Mouse (Mus musculus): Measurements from ENCODE around the gene 1700020A23Rik.

The 1700020A23Rik gene

DNA sequence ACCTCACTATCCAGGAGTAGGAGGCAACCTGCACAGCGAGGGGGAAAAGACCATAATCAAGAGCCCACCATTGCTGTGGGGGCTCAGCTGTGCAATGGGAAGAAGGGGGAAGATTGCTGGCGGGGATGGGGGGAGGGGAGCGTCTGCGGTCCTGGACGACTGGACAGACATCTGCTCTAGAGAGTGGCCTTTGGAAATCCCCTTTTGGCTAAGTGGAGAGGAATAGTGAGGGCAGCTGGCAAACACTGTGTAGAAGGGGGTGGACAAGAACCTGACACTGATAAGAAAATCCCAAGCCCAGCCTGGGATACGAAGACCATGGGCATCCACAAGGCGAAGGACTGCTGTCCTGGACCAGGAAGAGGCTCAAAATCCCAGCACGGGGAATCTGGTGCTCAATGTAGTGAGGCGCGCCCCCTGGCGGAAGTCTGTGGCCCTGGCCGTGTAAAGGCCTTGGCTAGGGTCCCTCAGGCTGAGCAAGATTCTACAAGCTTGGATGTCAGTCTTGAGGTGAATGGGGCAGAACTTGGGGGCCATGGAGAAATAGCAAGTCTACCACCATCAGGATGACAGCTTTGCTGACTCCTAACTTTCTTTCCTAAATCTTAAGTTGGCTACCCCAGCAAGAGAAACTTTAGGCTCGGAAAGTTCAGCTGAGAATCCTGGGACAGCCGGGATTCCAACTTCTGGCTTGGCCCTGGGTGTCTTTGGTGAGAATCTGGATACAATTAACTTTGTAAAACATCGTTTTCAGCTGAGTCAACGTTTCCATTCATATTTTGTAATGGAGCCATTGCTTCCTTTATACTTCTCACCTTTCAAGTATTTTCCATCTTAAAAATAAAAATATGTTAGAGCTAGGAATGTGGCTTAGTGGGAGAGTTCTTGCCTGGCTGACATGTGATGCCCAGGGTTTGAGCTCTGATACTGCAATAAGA, 6.8 kb downstream of the 1700020A23Rik start:
- DNase-seq (ENCODE audit: low read depth in 1 of 2, low spot score in 2 of 2): peak in 1 of 2 experiments; percentile 38

DNA sequence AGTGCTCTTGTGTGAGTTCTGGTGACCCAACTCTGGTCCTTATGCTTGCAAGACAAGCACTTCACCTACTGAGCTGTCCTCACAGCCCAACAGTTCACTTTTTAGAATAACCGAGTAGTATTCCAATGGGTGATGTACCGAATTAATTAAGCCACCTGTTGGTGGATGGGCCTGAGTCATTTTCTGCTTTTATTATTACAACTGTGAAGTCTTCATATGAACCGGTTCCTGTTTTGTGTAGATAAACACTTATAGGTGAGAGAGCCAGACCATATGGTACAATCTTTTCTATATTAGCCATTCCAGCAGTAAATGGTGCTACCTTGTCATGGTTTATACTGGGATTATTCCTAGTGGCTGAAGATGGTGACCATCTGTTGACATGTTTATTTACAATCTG, 7.7 kb downstream of the 1700020A23Rik start:
- no peak for DNase-seq (ENCODE audit: low read depth in 1 of 2, low spot score in 2 of 2)

DNA sequence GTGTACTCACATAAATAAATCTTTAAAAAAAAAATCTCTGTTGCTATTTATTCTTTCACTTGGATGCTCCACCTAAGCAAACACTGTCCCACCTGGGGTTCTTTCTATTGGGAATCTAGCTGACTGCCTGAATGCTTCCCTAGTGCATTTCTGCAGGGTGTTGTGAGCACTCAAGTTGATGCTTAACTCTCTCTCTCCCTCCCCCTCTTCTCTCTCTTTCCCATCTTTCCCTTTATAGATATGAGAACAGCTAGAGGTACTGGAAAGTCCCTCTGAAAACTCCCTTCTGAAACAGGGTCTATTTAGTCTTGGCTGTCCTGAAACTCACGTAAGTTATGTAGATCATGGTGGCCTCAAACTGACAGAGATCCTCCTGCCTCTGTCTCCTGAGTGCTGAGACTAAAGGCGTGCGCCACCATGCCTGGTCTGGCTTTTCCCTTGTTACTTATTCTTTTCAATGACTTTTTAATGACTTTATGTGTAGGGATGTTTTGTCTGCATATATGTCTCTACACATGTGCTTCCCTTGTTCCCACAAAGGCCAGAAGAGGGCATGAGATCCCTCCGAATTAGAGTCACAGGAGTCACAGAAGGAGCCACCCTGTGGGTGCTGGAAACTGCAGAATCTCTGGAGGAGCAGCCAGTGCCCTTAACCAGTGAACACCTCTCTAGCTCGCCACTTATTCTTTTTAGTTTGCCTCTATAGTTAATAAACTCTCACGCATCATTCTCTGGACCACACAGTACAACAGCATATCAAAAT, 9.2 kb downstream of the 1700020A23Rik start:
- no peak for DNase-seq (ENCODE audit: low read depth in 1 of 2, low spot score in 2 of 2)

DNA sequence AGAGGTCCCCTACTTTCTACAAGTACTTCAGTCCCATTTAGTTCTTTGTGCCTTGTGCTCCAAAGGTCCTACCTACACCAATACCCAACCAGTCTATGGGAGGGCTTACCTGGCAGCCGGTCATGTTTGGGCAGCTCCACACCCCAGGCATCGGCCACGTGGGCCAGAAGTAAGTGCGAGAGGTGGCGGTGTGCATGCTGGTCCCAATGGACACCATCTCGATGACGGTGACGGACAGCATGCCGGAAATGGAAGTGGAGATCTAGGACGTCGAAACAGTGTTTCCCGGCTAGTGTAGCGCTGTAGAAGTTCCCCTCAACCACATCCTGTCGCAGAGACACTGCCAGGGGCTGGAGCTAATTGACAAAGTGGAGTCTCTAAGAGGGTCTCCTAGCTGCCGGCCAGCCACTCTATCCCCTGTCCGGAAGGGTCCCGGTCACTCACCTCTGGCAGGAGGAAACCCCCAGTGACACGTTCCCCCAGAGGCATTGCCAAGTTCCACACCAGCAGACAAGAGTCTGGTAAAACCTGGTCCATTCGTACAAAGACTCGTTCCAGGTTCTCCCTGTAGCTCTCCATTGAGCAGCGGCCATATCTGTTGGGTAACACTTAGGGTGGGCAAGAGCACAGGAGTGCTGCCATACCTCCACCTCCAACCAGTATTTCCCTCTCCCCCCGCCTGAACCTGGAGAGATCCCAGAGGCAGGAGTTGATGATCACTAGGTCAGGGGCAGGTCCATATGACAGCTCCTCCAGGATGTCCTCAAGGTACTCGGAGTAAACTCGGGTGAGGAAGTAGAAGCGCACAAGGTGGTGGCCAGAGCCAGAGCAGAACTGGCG, 16.9 kb downstream of the 1700020A23Rik start:
- DNase-seq (ENCODE audit: low read depth in 1 of 2, low spot score in 2 of 2): no peak

GRCm38 (mm10) chr2:130423397-130424125, 18.5 kb downstream of the 1700020A23Rik start:
- peak in 1 of 2 experiments; percentile 51 for DNase-seq (ENCODE audit: low read depth in 1 of 2, low spot score in 2 of 2)

GRCm38 (mm10) chr2:130424126-130424853, 19.2 kb downstream of the 1700020A23Rik start, which contains the start of the genes Vps16 and Pced1a:
TSS of gene Vps16 (plus strand) at chr2:130424339.
TSS of gene Pced1a (minus strand) at chr2:130424701.
- peak; percentile 84 to 89 for DNase-seq (ENCODE audit: low read depth in 1 of 2, low spot score in 2 of 2)

DNA sequence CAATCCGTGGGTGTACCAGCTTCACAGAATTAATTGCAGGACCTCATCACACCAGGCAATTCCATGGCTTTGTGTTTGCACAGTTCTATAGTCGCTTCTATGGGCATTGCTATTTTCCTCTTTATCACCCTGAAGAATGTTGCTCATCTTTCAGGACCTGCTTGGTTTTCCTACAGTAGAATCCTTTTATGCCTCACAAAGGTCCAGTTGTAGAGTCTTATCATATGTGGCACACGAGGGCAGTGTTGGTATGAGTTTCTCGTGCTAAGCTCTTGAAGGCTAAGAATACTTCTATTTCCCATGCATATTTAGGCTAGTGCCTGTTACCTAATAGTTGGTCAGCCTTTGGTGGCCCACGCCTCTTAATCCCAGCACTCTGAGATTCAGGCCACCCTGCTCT, 20.1 kb downstream of the 1700020A23Rik start:
- no peak for DNase-seq (ENCODE audit: low read depth in 1 of 2, low spot score in 2 of 2)

DNA sequence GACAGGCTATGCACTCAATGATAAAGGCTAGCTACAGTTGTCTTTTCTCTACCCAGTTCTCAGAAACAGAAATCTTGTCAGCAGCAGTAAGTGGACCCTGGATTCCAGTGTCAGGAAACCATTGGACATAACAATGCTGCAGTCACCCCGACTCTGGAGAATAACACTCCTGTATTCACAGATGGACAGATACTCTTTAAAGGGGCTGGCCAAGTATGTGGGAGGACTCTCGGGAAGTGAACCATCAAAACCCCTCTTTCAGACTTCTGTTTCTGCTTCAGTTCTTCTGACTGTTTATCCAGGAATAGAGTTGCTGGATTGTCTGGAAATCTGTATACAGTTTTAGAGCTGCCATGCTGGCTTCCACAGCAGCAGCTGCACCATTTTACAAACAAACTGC, 24.8 kb downstream of the 1700020A23Rik start:
- DNase-seq (ENCODE audit: low read depth in 1 of 2, low spot score in 2 of 2): no peak

DNA sequence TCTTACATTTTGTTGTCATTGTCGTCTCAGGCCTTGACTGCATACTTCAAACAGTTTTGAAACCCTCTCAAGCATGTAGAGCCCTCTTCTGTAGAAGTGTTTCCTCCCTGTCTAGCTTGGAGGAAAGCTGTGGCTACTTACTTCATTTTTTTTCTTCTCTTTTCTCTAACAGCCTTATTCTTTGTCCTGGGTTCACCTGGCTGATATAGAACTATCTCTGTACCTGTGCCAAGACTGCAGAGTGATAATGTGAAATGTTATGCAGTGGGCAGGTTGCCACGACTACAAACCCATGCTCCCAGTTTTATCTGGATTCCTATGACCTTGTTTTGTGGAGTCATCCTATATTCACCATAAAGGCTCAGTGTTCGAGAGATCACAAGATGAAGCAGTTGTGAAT, 25.4 kb downstream of the 1700020A23Rik start:
- DNase-seq (ENCODE audit: low read depth in 1 of 2, low spot score in 2 of 2): no peak

GRCm38 (mm10) chr2:130432157-130432556, 27.1 kb downstream of the 1700020A23Rik start:
- DNase-seq (ENCODE audit: low read depth in 1 of 2, low spot score in 2 of 2): no peak

GRCm38 (mm10) chr2:130433152-130433551, 28.1 kb downstream of the 1700020A23Rik start:
- no peak for DNase-seq (ENCODE audit: low read depth in 1 of 2, low spot score in 2 of 2)

- no peak for DNase-seq (ENCODE audit: low read depth in 1 of 2, low spot score in 2 of 2)
These were observed 31.7 kb downstream of the 1700020A23Rik start for GRCm38 (mm10) chr2:130436769-130437168.

- no peak for DNase-seq (ENCODE audit: low read depth in 1 of 2, low spot score in 2 of 2)
These were observed 33.8 kb downstream of the 1700020A23Rik start for GRCm38 (mm10) chr2:130438861-130439260.

GRCm38 (mm10) chr2:130439840-130440480, 34.9 kb downstream of the 1700020A23Rik start:
- DNase-seq (ENCODE audit: low read depth in 1 of 2, low spot score in 2 of 2): no peak

GRCm38 (mm10) chr2:130442162-130442561, 37.1 kb downstream of the 1700020A23Rik start:
- DNase-seq (ENCODE audit: low read depth in 1 of 2, low spot score in 2 of 2): no peak

DNA sequence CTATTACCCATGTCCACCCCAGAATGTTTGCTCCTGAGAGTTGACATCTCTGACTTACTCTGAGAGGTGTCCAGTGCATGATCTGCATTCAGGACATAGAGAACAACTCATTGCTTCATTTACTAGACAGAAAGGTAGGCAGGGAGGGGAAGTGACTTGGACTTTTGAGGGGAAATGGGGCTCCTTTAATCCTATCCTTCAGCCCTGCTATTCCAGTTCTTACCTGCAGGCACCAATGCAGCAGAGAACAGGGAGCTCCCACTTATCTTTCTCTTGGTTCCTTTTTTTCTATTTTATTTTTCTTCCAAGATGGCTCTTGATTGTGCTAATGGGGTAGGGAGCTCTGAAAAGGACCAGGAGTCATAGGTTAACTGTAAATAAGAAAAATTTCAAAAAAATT, 43.4 kb downstream of the 1700020A23Rik start:
- DNase-seq (ENCODE audit: low read depth in 1 of 2, low spot score in 2 of 2): no peak

GRCm38 (mm10) chr2:130449021-130449793, 44.1 kb downstream of the 1700020A23Rik start:
- DNase-seq (ENCODE audit: low read depth in 1 of 2, low spot score in 2 of 2): no peak

- peak; percentile 65 to 75 for DNase-seq (ENCODE audit: low read depth in 1 of 2, low spot score in 2 of 2)
These were observed 44.9 kb downstream of the 1700020A23Rik start, which contains the start of gene Ptpra for GRCm38 (mm10) chr2:130449794-130450433. TSS of gene Ptpra (plus strand) at chr2:130450278.

Data from monocyte, adult 2 months (primary cell).